Mouse (Mus musculus) right cerebral cortex, postnatal 25 days (tissue): ENCODE measurements around the gene Ccdc171.

ENCODE experiments used
- DNase-seq: peaks from one replicate; pipeline ENCODE4 v3.0.0; 2022

Ccdc171 gene

GRCm38 (mm10) chr4:83798674-83799430 is 273.5 kb downstream of the Ccdc171 start:
- DNase-seq, result no peak

- no peak for DNase-seq
Observed at GRCm38 (mm10) chr4:83800402-83800801, 275.1 kb downstream of the Ccdc171 start.

DNA sequence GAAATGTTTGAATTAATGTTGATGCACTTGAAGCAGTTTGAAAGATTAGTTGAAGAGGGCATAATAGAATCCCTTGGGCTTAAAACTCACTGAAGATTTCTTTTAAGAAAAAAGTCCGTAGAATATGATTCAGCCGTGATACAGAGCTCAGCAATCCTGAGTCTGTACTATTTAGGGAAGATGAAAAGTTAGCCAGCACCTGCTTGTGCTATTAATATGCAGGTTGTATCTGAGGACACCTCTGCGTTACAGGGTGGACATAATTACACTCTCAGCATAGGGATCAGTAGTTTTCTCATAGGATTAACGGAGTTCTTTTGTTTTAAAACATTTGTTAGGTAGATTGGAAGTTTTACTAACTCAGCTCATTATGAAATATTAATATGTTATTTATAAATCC is 291.6 kb downstream of the Ccdc171 start:
- DNase-seq, result no peak

GRCm38 (mm10) chr4:83829718-83830459 is 304.5 kb downstream of the Ccdc171 start:
- DNase-seq, result no peak

GRCm38 (mm10) chr4:83830891-83831880 is 305.8 kb downstream of the Ccdc171 start:
- DNase-seq, result no peak

- DNase-seq, result no peak
Observed at GRCm38 (mm10) chr4:83839077-83839476, 313.7 kb downstream of the Ccdc171 start.

GRCm38 (mm10) chr4:83846304-83846703 is 321.0 kb downstream of the Ccdc171 start:
- DNase-seq, result no peak

DNA sequence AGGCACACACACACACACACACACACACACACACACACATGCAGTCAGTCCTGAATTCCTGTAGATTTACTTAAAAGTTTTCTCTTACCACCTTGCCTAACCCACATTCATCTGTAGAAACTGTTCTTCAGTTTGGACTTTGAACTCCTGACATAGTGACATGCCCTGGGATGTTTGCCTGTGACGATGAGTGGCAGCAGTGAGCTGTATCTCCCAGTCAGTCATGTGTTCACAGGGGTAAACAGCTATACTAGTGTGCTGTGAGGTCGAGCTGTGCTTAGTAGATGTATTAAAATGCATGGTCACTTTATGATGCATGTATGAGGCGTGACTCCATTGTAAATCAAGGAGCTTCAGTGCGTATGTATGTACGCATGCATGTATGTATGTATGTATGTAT is 328.5 kb downstream of the Ccdc171 start:
- no peak for DNase-seq

DNA sequence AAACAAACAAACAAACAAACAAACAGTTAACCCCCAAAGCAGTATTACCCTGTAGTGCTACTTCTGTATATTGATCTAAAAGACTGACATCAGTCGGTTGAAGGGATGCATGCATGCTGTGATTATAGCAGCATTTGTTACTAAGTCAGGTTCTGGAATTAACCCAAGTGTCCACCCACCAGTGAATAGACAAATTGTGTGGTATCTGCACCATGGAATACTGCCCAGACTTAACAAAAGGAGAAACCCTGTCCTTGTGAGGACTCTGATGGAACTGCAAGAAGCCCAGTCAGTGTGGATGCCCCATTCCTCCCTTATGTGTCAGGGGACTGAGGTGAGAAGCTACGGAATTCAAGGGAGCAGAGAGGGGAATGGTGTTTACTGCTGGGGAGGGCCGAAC is 336.4 kb downstream of the Ccdc171 start:
- no peak for DNase-seq

GRCm38 (mm10) chr4:83862295-83862694 is 336.9 kb downstream of the Ccdc171 start:
- DNase-seq, result no peak

DNA sequence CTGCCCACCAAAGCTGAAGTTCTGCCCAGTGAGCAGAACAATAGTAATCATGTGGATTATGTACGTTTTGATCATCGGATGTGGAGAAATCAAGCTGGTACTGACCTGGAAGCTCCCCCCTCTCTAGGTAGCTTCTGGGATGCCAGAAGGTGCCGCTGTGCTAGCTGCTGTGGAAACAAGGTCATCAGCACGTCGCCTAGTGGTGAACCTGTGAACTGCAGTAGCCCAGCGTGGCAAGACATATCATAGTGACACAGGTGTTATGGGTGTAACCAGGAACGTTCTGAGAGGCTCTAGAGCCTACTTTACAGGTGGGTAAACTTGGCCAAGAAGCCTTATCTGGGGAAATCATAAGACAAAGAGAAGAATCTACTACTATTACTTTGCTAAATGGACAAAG is 351.3 kb downstream of the Ccdc171 start:
- no peak for DNase-seq

GRCm38 (mm10) chr4:83878236-83878635 is 352.9 kb downstream of the Ccdc171 start:
- no peak for DNase-seq

DNA sequence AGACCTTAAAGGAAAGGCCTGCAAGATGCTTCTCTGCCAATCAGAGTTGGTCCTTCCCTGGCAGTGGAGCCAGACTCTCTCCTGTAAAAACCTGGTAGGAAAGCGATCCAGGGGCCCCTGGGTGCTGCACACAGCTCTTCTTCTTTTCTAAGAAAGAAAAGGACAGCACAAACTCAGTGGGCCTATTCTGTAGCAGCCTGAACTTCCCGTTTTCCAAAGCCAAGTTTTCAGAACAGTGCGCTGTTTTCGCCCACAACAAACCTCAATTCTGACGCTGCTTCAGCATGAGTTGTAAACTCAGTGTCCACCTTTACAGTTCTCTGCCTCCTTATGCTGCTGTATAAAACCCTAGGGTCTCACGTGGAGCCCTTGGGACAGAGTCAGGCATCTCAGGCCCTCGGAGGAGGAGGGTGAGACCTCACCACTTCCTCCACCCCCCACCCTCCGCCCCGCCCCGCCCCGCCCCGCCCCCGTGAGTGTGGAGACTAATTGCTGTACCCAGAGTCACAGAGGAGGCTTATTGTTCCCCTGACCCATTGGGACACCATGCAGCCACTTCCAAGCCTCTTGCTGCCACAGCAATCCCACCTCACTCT is 363.2 kb downstream of the Ccdc171 start:
- DNase-seq, result no peak

DNA sequence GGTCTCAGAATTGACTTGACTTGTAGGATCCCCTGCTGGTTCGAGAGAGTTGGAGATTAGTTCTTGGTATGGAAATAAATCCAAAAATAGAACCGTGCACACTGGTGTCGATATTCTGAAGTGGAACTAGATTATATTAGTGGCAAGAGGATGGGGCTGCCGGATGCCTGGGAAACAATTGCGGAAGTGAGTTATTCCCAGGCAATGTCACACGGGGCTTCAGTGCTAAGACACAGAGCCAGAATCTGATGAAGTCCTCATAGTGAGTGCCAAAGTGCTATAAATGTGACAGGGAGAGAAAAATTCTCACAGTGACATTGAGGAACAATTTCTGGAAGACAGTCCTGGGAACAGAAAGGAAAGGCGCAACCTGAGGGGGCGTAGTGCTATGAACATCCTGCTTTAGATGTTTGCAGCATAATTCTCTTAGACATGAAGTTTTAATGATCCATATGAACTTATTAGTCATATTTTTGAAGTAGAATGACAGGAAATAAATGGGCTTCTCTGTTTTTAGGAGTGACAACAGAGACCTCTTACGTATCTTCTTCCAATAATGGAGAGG is 376.8 kb downstream of the Ccdc171 start:
- no peak for DNase-seq
